Mouse (Mus musculus) CD4-positive, CD25-positive, alpha-beta regulatory T cell, adult 4 months (primary cell): Measurements from ENCODE around the gene Igsf11. TPM values are rescaled to one million over a fixed set of nuclear protein-coding genes. Genes with fewer than 3 reads are reported as not detected.
A peak's percentile ranks its signal among the peaks of the same experiment; 100 is the strongest.

ENCODE experiments used
- ATAC-seq: one replicate; pipeline ENCODE4 v1.8.0; 2017
- polyA plus RNA-seq, 2 experiments: library from polyadenylated mRNA; unstranded; fragments of 100-300 nt; shearing (Covaris generic); gene quantifications; one replicate each; pipeline ENCODE4 v1.2.1; 2017

Gene Igsf11
- not detected for polyA plus RNA-seq

DNA sequence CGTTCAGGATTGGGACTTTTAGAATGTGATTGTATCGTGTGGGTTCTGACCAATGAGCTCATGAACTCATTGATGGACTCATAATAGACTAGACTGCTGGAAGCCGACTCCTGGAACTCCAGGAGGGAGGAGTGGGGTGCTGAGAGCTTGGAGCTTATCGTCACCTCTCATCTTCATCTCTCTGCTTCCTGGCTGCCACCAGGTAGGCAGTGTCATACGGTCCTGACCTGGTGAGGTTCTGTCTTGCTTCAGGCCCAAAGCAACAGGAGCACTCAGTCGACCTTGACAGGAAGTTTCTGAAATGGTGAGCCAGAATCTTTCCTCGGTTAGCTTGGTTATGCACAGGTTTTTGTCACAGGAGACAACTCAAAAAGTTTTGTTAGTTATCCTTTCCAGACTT, at the start of gene Igsf11:
Gene Igsf11, plus strand, starts transcription at position 301 of the 400 bp plus-strand sequence.
- ATAC-seq = no peak

DNA sequence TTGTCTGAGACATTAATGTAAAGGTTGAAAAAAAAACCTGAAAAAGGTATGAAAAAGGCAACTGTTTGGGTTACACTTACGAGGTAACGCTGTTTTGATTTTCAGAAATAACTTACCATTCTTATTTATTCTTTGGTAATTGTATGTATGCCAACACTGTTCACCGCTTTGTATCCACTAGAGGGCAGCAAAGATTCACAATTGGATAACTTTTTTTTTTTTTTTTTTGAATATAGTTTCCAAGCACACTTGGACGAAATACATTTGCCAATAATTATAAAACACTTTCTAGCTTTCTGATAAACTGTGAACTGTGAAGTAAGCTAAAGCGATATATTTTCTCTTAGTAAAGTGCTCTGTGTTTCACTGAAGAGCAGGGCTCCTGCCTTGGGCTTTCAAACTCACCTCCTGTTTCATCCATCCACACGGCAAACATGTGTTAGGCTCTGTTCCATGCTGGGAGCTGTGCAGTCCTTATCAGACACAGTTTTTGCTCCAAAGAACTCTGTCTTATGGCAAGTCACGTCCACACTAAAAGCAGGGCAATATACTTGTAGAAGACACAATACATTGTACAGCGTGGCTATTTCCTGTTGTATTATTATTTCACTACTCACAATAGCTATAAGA, 34.2 kb upstream of the Igsf11 start:
- no peak for ATAC-seq

DNA sequence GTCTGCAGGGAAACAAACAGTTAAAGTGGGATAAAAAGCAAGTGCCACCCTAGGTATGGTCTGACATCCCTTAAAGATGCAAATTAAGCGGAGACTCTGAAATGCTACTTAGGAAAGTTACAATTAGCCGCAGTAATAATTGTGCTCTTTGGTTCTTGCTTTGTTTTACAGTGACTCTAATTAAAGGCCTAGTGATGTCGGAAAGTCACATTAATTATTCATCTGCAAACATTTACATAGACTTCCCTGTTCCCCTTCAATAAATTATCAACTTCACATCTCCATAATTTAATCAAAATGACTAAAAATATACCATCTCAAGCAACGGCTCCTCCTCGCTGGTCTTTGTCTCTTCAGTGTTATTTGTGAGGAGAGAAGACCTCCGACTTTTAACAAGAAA, 31.9 kb upstream of the Igsf11 start:
- no peak for ATAC-seq

DNA sequence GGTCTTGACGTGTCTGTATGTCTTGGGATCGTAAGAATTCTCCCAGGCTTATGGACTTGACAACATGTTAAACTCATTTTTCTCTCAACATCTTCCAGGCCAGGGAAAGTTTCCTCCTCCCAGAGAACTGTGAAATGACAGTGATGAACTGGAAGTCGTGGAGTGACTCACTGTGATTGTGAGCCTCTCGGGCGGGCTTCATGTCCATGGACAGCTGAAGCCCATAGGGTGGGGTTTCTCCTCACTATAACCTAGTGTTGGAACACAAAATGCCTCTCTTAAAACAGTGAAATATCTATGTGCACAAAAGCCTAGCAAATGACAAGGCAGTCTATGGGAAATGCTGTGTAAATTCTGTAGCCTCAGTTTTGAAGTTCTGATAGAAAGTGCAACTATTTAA, 28.1 kb upstream of the Igsf11 start:
- no peak for ATAC-seq

DNA sequence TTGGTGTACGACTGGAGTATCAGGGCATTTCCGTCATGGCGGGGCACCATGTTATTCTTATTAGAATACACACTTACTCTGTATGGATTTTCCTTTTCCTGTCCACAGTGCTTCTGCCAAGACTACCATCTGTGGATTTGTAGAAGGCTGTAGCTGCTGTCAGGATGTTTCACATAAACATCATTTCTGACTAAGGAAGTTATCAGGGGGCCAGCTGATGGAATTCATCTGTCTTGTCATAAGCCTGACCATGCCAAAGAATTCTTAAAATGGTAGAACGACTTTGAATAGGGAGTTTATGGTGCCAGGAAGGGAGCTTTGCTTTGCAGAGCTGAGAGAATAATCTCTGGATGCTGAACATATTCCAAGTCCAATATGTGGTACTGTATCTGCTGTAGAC, 19.2 kb upstream of the Igsf11 start:
- no peak for ATAC-seq

DNA sequence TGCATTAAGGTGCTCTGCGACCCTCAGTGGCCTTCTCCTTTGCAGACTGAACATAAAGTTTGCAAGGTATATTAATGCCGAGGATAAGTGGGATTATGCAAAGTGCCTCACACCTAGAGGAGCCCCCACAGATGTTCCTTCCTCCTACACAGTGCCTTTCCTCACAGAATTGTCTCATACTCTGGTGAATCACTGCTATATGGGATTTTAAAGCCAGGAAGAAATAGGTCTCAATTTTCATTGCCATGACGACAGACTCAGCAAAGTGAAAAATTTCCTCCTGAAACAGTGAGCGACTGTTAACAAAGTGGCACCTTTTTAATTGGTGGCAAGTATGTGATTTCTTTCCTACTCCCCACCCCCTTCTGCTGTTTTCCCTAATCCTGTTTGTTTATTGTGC, 18.0 kb upstream of the Igsf11 start:
- no peak for ATAC-seq

DNA sequence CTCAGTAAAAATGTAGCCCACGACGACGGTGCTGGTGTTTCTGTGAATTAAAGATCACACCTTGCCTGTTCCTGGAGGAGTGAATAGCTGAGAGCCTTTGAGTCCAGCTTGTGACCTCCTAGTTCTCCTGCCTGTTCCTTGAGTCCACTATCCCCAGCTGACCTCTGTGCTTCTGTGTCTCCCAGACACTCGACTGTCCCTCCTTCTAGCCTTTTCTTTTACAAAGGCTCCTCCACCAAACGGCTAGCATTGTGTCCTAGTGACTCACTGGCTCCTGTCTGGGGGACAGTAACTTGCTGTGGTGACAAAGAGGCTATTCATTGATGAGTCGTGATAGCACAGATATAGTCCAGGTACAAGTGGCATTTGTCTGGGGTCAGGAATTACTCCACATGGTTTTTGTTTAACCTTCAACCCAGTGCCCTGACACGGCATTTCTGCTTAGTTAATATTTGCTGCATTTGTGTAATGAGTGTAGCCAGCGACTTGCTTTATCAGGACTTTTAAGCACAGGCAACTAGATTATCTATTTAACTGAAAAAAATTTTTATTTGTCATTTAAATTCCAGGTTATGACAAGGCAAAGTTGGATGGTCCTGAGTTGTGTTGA, 6.5 kb downstream of the Igsf11 start:
- ATAC-seq = no peak

DNA sequence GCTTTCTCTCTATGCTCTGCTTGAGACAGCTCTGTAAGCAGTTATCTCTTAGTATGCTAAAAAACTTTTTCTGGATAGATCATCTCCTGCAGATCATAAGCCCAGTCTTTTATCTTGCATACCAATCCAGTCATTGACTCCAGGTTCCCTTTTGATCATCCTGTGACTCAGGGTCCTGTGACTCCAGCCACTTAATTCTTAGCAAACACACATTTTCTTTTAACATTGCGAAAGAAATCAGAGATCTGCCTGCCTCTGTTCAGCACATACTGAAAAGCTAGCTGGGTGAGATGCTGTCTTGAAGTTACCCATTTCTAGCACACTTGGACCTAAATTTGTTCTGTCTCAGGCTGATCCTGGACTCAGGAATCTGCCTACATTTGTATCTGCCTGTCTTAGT, 7.6 kb downstream of the Igsf11 start:
- no peak for ATAC-seq

DNA sequence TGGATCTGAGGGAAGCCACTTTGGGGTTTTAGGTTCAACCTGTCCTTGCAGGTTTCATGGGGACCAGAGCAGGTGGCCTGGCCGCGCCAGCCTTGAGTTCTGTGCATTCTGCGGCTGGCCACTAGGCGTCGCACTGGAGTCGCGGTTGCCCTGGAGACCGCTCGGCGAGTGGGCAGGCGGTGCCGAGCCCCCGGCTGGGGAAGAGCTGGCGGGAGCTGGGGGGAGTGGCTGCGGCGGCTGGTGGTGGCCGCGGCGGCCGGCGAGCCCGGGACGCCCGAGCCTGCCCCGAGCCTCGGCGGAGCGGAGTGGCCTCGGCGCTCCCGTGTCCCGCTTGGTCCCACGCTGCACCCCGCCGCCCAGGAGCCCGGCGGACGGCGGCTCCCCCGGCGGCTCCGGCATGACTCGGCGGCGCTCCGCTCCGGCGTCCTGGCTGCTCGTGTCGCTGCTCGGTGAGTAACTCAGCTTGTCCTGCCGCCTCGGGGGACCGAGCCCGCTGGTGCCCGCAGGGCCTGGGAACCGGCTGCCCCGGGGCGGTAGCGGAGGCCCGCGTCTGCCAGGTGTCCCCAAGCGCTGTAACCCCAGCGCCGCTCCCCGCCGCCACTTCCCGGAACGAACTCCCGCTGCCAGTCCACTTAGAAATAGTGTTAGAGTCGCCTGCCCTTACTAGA, 9.8 kb downstream of the Igsf11 start:
- ATAC-seq = peak; percentile 97

DNA sequence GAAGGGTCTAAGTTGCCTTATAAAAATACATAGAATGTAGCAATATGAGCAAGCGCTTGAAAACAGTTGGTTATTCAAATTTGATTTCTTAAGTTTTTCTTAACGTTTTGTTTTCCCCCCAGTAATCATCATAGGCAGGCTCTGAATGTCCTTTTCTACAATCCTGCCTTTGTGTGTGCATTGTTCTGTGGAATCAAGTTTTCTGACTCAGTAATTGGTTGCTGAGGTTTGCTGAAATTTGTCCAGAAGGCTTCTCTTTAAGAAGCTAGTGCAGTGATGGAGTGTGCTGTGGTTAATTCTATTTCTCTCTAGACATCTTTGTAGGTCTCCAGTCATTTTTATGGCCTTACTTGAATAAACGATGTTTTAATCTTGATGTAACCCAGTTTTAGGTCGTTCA, 10.5 kb downstream of the Igsf11 start:
- no peak for ATAC-seq

DNA sequence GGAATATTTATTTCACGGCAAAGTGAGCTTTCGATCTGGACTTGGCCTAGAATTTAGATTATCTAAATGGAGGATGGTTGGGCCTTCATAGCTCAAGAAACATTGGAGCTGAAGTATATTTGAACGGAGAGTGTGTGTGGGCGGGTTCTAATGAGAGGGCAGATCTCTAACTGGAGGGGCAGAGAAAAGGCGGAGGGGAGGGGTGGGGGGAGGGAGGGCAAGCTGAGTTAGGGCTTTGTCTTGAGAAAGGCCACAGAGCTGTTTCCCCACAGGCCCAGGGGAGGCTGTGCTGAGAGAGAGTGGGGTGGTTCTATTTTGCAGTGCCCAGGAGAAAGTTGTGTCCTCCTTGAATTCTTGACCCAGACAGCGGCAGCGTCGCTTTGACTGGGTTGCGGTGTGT, 11.7 kb downstream of the Igsf11 start:
- ATAC-seq = no peak

DNA sequence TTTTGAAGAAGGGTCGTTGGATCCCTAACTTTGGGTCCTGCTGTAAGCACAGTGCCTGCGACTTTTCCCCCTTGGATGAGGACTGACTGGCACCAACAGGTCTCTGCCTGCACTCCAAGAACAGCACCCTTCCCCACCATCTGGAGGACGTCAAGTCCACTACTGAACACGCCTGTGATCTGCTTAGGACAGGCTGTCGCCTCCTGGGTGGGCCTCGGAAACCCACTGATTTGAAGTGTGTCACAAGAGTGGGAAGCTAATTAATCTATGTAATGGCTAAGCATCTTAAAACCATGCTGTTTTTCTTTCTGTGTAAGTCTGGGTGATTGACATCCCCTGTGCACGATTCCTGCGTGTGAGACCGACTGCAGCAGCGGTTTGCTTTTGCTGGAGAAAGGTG, 13.4 kb downstream of the Igsf11 start:
- ATAC-seq = no peak

DNA sequence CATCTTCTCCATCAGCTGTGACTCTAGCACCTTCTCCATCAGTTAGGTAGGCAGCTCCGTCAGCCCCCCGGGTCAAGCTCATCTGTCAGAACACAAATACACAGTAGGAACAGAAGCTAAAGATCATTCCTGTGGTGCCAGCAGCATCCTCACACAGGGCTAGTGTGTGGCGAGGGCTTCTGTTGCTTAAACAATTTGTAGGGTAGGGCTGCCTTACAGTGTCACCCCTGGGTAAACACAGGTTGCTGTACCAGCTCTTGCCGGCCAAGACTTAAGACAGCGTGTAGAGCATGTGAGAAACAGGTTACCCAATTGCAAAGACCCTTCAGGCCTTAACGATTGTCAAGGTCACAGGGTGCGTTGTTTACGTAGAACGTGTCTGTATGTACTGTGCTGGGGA, 15.8 kb downstream of the Igsf11 start:
- ATAC-seq = no peak

DNA sequence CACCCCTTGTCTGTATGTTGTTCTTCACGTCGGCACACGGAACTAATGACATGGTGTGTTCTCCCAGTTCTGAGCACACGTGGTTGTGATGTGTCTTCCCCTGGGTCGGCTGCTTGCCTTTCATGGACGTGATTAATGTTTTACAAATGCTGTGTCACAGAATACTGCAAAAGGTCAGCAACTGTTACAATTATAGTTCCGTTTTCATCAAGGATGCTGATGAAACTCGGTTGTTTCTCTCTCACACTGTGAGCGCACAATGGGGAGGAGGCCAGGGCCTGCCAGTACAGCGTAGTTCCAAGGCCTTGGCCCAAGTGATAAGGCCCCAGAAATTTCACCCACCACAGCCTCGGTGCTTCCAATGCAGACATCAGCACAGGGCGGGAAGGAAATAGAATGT, 17.0 kb downstream of the Igsf11 start:
- ATAC-seq = no peak

DNA sequence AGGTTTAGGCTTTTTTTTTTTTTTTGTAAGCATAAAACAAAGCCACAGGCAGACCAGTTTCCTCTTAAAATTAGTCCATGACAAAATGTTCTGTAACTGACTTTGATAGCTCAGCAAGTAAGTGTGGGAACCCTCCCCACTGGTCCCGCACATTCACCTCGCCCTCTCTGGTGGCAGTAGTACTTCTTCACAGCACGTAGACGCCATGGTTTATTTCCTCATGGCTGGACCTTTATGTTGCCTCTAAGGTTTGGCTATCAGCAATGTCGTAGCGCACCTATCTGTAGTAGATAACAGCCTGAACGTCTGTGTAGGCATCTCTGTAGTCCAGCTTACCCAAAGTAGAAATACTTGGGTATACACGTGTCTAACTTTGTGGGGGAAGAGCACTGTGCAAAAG, 17.6 kb downstream of the Igsf11 start:
- no peak for ATAC-seq

DNA sequence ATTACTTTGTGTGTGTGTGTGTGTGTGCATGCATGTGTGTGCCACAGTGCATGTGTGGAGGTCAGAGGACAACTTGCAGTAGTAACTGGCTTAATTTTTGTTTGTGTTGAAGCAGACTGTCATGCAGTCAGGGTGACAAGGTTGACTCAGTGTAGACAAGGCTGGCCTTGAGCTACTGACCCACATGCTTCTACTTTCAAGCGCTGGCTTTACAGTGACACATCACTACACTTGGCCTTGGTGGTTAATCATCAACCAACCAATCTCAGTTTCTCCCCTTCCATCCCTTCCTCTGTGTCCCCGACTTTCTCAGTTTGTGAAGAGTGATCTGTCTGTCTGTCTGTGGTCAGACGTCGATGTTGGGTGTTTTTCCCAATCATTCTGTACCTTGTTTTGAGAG, 23.0 kb downstream of the Igsf11 start:
- no peak for ATAC-seq

DNA sequence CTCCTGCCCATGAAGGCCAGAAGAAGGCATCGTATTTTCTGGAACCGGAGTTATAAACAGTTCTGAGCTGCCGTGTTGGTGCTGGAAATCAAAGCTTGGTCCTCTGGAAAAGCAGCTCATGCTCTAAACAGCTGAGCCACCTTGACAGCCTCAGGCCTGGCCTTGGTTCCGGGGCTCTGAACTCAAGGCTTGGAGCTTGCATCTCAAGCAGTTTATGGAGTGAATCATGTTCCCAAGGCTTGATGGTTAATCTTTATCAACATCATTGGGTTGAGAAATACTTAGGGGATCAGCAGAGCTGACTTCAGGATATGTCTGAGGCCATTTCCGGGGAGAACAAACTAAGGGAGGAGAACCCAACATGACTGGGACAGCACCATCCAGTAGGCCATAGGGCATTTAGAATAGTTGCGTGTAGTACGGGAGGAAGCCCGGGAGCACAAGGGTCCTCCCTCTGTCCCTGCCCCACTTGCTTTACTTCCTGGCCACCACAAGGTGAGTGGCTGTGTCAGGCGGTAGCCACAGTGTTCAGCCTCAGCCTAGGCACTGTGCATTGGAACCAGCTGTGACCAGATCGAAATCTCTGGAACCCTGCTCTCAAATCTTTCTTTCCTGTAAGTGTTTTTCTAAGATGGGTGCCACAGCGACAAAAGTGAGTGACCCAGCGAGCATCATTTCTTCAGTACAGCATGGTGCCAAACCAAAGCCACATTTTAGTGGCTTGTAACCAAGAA, 23.7 kb downstream of the Igsf11 start:
- no peak for ATAC-seq

DNA sequence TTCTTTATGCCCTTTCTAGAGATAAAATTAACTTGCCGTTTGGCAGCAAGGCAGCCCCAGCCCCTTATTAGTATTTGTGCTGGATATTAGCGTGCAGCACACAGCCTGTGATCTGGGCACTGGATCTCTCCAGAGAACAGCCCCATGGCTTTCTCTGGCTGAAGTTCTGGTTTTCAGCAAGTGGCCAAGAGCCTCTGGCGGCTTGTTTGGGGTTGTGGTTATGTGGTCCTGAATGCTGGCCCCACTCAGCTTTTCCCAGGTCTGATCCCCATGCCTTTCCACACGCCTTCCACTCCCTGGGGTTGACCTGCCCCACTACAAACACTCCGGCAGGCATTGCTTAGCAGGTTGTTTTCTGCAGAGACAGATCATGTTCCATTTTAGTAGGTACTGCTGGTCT, 24.4 kb downstream of the Igsf11 start:
- ATAC-seq = no peak

DNA sequence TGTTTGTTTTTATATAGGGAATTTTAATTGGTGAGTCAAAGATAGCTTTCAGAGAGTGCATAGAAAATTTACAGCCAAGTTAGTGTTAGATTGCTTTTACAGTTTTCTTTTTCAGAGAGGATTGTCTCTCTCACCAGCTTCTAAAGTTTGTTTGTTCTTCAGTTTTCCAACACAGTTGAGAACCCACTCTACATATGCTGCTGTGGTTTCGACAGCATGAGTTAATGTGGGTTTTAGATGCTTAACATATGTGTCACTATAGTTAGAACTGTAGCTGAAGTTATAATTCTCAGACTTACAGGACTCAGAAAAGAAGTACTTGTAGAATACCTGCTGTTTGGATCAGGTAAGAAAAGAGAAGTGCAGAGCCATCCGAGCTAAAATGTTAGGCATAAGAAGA, 25.6 kb downstream of the Igsf11 start:
- no peak for ATAC-seq

DNA sequence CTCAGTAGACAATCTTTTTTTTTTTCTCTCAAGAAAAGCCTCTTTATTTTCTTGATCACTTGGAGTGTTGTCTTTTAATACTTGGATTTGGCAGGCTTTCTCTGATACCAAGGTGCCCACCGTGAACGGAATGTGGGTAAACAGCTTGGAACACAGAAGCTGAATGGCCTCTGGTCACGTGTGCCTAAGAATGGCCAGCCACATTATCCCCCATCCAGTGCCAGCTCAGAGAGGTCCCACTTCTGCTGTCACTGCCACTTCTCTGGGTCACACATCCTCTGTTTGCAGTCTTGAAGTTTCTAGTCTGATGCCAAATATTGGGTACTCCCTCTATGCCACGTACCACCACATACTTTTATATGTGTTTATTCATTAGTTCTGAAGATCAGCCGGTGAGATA, 28.0 kb downstream of the Igsf11 start:
- no peak for ATAC-seq

DNA sequence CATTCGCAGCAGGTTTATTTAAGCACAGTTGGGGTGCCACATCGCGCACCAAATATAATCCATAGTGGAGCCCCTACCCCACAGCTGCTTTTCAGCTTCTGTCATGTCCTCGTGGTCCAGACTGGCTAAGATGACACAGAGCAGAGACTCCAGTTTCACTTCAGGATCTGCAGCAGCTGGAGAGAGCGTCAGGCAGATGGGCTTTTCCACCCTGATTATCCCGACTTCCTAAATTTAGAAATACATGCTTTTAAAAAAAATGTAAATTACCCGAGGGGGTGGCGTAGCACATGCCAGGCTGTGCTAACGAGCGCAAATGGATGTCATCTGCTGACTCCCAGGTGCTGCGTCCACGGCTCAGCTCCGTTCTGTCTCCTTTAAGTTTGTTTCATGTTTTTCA, 32.5 kb downstream of the Igsf11 start:
- no peak for ATAC-seq

DNA sequence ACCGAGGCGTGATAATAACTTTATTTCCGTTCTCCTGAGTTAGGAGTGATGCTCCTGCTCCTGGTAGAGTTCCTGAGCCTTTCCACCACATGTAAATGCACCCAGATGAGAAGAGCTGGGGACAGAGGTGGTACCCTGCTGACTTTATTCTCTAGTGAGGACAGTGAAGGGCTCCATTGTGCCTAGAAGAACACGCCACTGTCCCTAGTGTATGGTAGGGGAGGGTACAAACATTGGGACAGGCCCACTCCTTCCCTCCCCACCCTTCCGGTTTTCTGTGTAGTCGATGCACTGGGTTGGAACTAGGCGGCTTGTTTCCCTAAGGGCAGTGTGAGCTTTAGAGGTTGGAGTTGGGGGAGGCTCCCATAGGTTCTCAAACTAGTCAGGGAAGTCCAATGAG, 36.3 kb downstream of the Igsf11 start:
- no peak for ATAC-seq

DNA sequence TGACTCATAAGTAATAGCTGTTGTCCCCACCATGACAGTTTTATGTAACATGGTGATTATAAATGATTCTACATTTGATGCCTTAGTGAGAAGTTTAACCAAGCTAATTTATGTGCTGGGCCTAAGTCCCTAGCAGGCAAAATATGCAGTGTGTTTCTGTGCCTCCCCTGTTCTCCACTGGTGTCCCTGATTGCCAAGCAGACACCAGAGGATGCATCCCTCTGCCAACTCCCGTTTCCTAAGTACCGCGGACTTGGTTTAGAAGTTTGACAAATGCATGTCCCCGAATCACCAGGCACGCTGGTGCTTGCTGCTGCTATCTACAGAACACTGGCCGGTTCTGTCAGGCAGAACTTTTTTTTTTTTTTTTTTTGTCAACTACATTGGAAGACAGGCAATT, 39.0 kb downstream of the Igsf11 start:
- ATAC-seq = no peak

DNA sequence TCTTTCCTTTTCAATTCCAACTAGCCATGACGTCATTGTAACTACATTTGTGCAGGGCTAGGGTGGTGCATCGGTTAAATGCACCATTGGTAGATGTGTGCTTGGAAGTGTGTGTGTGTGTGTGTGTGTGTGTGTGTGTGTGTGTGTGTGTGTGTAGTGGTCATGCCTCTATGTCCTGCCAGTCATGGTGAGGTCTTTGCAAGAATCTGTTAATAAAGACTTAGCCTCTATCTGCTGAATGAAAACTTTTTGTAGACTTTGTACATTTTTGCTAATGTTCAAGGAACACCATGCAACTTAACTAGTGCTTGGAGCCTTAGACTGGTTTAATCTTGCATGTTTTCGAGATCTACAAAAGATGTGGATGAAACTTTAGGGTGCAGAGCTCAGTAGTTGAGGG, 48.3 kb downstream of the Igsf11 start:
- ATAC-seq = no peak
